Mouse (Mus musculus) ovary, postnatal 10 days (tissue): ENCODE measurements at regions not wholly inside any gene's neighbourhood (a gene's known extent, or its start where the extent isn't known, plus 50 kb on each side); places are given as distances from the start of the nearest gene placed in this dataset.

Experiments
- DNase-seq: peaks from one replicate; pipeline ENCODE4 v3.0.0; 2022; ENCODE audit warnings: low spot score

DNA sequence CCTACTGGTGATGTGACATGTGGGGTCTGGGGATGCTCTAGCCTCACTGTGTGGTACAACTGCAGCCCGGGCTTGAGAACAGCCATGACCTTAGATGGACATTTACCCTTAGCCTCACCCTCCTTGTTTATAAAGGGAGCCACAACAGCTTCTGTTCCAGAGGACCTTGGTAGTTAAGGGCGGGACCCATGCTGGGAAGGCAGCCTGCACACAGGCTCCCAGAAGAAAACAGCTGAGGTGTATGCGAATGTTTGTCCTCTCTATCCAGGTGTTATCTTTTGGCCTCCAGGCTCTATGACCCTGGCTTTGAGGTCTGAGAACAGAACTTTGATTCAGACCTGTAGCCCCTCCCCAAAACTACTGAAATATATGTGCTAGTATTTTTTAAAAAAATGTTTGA is 102.1 kb upstream of the Mki67 start:
- DNase-seq: no peak

- DNase-seq: no peak
Observed at GRCm38 (mm10) chr7:135823884-135824750, 108.0 kb upstream of the Mki67 start.

GRCm38 (mm10) chr7:135829246-135829645 is 113.1 kb upstream of the Mki67 start:
- DNase-seq: no peak

- no peak for DNase-seq
Observed at GRCm38 (mm10) chr7:135833425-135833824, 117.3 kb upstream of the Mki67 start.

GRCm38 (mm10) chr7:135836808-135837733 is 120.9 kb upstream of the Mki67 start:
- peak; percentile 60 for DNase-seq

GRCm38 (mm10) chr7:135844018-135844417 is 127.9 kb upstream of the Mki67 start:
- no peak for DNase-seq

GRCm38 (mm10) chr7:135847304-135847703 is 131.1 kb upstream of the Mki67 start:
- DNase-seq: no peak

DNA sequence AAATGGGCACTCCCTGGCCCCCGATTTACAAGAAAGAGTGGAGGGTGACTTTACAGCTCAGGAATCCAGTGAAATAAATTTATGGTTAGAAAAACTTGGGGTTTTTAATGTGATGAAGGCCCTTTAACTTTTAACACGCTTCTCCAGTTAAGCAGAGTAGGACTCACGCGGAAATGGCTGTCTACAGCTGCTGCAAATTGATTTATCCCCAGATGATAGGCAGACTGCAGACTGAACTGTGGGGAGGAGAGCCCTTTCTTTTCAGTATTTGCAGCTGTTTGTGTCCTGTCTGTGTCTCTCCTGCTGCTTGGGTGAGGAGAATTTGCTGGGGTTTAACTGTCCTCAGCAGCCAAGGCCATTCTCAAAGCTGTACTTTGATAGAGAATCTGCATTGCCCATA is 132.0 kb upstream of the Mki67 start:
- DNase-seq: no peak

- DNase-seq: no peak
Observed at GRCm38 (mm10) chr7:135848833-135849232, 132.7 kb upstream of the Mki67 start.

GRCm38 (mm10) chr7:135853127-135853813 is 137.1 kb upstream of the Mki67 start:
- DNase-seq: no peak

GRCm38 (mm10) chr7:135853814-135854324 is 137.7 kb upstream of the Mki67 start:
- DNase-seq: no peak

GRCm38 (mm10) chr7:135860288-135860687 is 144.1 kb upstream of the Mki67 start:
- no peak for DNase-seq

- DNase-seq: peak; percentile 5
Observed at GRCm38 (mm10) chr7:135860741-135861408, 144.7 kb upstream of the Mki67 start.

DNA sequence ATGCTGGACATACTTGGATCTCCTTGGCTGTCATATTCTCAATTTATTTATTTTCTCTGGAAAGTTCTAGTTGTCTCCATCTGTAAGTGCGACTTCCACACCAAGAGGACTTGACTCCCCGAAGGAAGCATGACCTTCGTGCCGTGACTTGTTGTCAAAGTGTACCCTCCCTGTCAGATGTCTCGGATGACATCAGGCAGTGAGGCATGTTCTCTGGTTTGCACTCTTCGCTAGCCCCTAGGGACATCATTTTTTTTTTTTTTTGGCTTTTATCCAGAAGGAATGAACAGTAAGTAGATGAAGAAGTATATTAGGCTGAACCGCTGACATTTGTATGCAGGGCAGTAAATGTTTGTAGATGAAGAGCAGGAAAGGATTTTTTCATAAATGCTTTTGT is 145.2 kb upstream of the Mki67 start:
- DNase-seq: no peak

GRCm38 (mm10) chr7:135863581-135864426 is 147.6 kb upstream of the Mki67 start:
- no peak for DNase-seq

- DNase-seq: no peak
Observed at GRCm38 (mm10) chr7:135870981-135871380, 154.8 kb upstream of the Mki67 start.

GRCm38 (mm10) chr7:135877091-135877874 is 161.1 kb upstream of the Mki67 start:
- DNase-seq: no peak

DNA sequence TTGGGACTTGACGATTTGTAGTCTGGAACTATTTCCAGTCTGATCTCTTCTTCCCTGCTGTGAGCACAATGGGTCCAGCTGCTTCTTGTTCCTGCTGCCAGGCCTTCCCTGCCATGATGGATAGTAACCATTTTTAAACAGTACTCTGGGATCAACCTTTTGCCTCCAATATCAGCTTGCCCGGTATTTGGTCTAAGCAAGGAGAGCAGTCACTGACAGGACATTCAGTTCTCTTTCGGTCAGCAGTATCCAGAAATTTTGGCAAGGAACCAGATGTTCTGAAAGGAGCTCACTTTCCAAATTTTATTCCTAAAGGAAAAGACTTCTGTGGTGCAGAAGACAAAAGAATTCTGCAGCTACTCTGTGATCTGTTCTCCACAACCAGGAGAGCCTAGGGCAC is 162.6 kb upstream of the Mki67 start:
- no peak for DNase-seq

- DNase-seq: no peak
Observed at GRCm38 (mm10) chr7:135880446-135880845, 164.3 kb upstream of the Mki67 start.

GRCm38 (mm10) chr7:135882306-135882705 is 166.1 kb upstream of the Mki67 start:
- no peak for DNase-seq
